Mouse (Mus musculus): ENCODE results near the gene Lgi1. TPM values are rescaled to one million over a fixed set of nuclear protein-coding genes. Genes with fewer than 3 reads are reported as not detected.

Gene Lgi1
- total RNA-seq, 2 experiments from 2014 or later, result 3.2 to 5.8 TPM

Other genes with a start within 250 kb of the Lgi1 start
- 10 to 100 TPM; 15.1 to 16.0 TPM for gene Myof, start 221.0 kb upstream of the Lgi1 start, total RNA-seq (2021)
- gene Cep55, start 209.5 kb upstream of the Lgi1 start, total RNA-seq (2021), result 1 to 10 TPM; 7.1 to 7.7 TPM
- 10 to 100 TPM; 11.2 to 46.7 TPM for gene Ffar4, start 167.5 kb upstream of the Lgi1 start, total RNA-seq (2021)
- gene Rbp4, start 139.3 kb upstream of the Lgi1 start, total RNA-seq (2021), result 100 to 1,000 TPM; 334 to 776 TPM
- 1 to 10 TPM; 1.3 to 3.2 TPM for gene Pde6c, start 131.8 kb upstream of the Lgi1 start, total RNA-seq (2021)
- 10 to 100 TPM; 13.4 to 18.8 TPM for gene Fra10ac1, start 40.4 kb upstream of the Lgi1 start, total RNA-seq (2021)
- gene Slc35g1, start 131.4 kb downstream of the Lgi1 start, total RNA-seq (2021), result 10 to 100 TPM; 15.1 to 18.4 TPM
- gene Plce1, start 216.6 kb downstream of the Lgi1 start, total RNA-seq (2021), result 10 to 100 TPM in 1 of 2 experiments, 1 to 10 TPM in 1; 8.8 to 11.0 TPM